Mouse (Mus musculus): ENCODE results near the gene Cntn1. TPM values are rescaled to one million over a fixed set of nuclear protein-coding genes. Genes with fewer than 3 reads are reported as not detected.

Gene Cntn1
- polyA plus RNA-seq, 1 experiment, result not detected

DNA sequence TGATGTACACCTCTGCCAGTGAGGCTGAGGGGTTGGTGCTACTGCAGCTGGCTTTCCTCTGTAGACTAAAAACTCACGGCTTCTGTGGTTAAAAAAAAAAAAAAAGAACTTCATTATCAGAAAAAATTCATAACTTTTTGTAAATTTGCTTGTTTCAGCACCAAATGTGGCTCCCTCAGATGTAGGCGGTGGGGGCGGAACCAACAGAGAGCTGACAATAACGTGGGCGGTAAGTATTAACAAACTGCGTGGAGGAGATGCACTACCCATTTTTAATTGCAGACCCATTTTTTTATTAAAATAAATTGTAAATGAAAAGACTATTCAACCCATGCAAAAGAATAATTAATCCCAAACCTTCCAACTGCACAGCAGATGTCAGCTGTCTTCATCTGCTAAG, 251.8 kb downstream of the Cntn1 start:
- H3K79me2 ChIP-seq (ENCODE audit: control insufficient read depth, insufficient read depth), result no peaks in the 10 kb centered on the region
- TF ChIP-seq MYOG (IDR thresholded peaks at IDR 0.05; ENCODE audit: control insufficient read depth, extremely low read depth, insufficient read length) (no peak), CEBPB (IDR thresholded peaks at IDR 0.05; ENCODE audit: low read depth) (no peak), MYOD1 (IDR thresholded peaks at IDR 0.05; ENCODE audit: control insufficient read depth, insufficient read length, low read depth) (no peak), CTCF (IDR thresholded peaks at IDR 0.05; ENCODE audit: control insufficient read depth, insufficient read depth, insufficient read length) (no peak), USF1 (IDR thresholded peaks at IDR 0.05; ENCODE audit: low read depth) (no peak), MAX (IDR thresholded peaks at IDR 0.05) (no peak), FOSL1 (IDR thresholded peaks at IDR 0.05; ENCODE audit: insufficient read depth, low read length, poor library complexity, severe bottlenecking) (no peak)
- no peaks in the 10 kb centered on the region for H3K27me3 ChIP-seq (ENCODE audit: control insufficient read depth, insufficient read depth, insufficient read length)
- no peak overlapping the region for H3ac ChIP-seq (ENCODE audit: control insufficient read depth, insufficient read length, low read depth)
- H3K36me3 ChIP-seq (ENCODE audit: control insufficient read depth, insufficient read depth), result no peaks in the 10 kb centered on the region
- H3K4me3 ChIP-seq (ENCODE audit: insufficient read depth, poor library complexity, severe bottlenecking), result no peak overlapping the region
- no peaks in the 10 kb centered on the region for H3K79me3 ChIP-seq (ENCODE audit: low read depth)

- no peak overlapping the region for H3ac ChIP-seq (ENCODE audit: control insufficient read depth, insufficient read length, low read depth)
- H3K79me2 ChIP-seq (ENCODE audit: control insufficient read depth, insufficient read depth), result no peaks in the 10 kb centered on the region
- no peak overlapping the region for H3K4me3 ChIP-seq (ENCODE audit: insufficient read depth, poor library complexity, severe bottlenecking)
- no peaks in the 10 kb centered on the region for H3K36me3 ChIP-seq (ENCODE audit: control insufficient read depth, insufficient read depth)
- TF ChIP-seq MYOG (IDR thresholded peaks at IDR 0.05; ENCODE audit: control insufficient read depth, extremely low read depth, insufficient read length) (no peak), CTCF (IDR thresholded peaks at IDR 0.05; ENCODE audit: control insufficient read depth, insufficient read depth, insufficient read length) (no peak), MAX (IDR thresholded peaks at IDR 0.05) (no peak), USF1 (IDR thresholded peaks at IDR 0.05; ENCODE audit: low read depth) (no peak), MYOD1 (IDR thresholded peaks at IDR 0.05; ENCODE audit: control insufficient read depth, insufficient read length, low read depth) (no peak), CEBPB (IDR thresholded peaks at IDR 0.05; ENCODE audit: low read depth) (no peak), FOSL1 (IDR thresholded peaks at IDR 0.05; ENCODE audit: insufficient read depth, low read length, poor library complexity, severe bottlenecking) (no peak)
- no peaks in the 10 kb centered on the region for H3K27me3 ChIP-seq (ENCODE audit: control insufficient read depth, insufficient read depth, insufficient read length)
- no peaks in the 10 kb centered on the region for H3K79me3 ChIP-seq (ENCODE audit: low read depth)
Measured at GRCm38 (mm10) chr15:92304221-92304620, 253.3 kb downstream of the Cntn1 start.

- TF ChIP-seq MYOD1 (IDR thresholded peaks at IDR 0.05; ENCODE audit: control insufficient read depth, insufficient read length, low read depth), result no peak
- Histone ChIP-seq H3K27me3 (ENCODE audit: control insufficient read depth, insufficient read depth, insufficient read length) (no peaks in the 10 kb centered on the region), H3K4me3 (ENCODE audit: insufficient read depth, poor library complexity, severe bottlenecking) (no peak overlapping the region), H3K79me2 (ENCODE audit: control insufficient read depth, insufficient read depth) (no peaks in the 10 kb centered on the region), H3K36me3 (ENCODE audit: control insufficient read depth, insufficient read depth) (no peaks in the 10 kb centered on the region), H3ac (ENCODE audit: control insufficient read depth, insufficient read length, low read depth) (no peak overlapping the region), H3K79me3 (ENCODE audit: low read depth) (no peaks in the 10 kb centered on the region)
Measured at GRCm38 (mm10) chr15:92321959-92322358, 271.0 kb downstream of the Cntn1 start.

- no peaks in the 10 kb centered on the region for H3K36me3 ChIP-seq (ENCODE audit: control insufficient read depth, insufficient read depth)
- H3ac ChIP-seq (ENCODE audit: control insufficient read depth, insufficient read length, low read depth), result no peak overlapping the region
- TF ChIP-seq MYOG (IDR thresholded peaks at IDR 0.05; ENCODE audit: control insufficient read depth, extremely low read depth, insufficient read length), result no peak
- TF ChIP-seq MYOD1 (IDR thresholded peaks at IDR 0.05; ENCODE audit: control insufficient read depth, insufficient read length, low read depth), result no peak
- no peak for TF ChIP-seq MAX (IDR thresholded peaks at IDR 0.05)
- TF ChIP-seq USF1 (IDR thresholded peaks at IDR 0.05; ENCODE audit: low read depth), result no peak
- TF ChIP-seq FOSL1 (IDR thresholded peaks at IDR 0.05; ENCODE audit: insufficient read depth, low read length, poor library complexity, severe bottlenecking), result no peak
- TF ChIP-seq CEBPB (IDR thresholded peaks at IDR 0.05; ENCODE audit: low read depth), result no peak
- no peak for TF ChIP-seq CTCF (IDR thresholded peaks at IDR 0.05; ENCODE audit: control insufficient read depth, insufficient read depth, insufficient read length)
Measured at GRCm38 (mm10) chr15:92327111-92327510, 276.1 kb downstream of the Cntn1 start.

GRCm38 (mm10) chr15:92340253-92340652, 289.3 kb downstream of the Cntn1 start:
- Histone ChIP-seq H3K27me3 (ENCODE audit: control insufficient read depth, insufficient read depth, insufficient read length) (no peaks in the 10 kb centered on the region), H3K79me3 (ENCODE audit: low read depth) (no peaks in the 10 kb centered on the region), H3K4me3 (ENCODE audit: insufficient read depth, poor library complexity, severe bottlenecking) (no peak overlapping the region), H3K36me3 (ENCODE audit: control insufficient read depth, insufficient read depth) (no peaks in the 10 kb centered on the region), H3ac (ENCODE audit: control insufficient read depth, insufficient read length, low read depth) (no peak overlapping the region), H3K79me2 (ENCODE audit: control insufficient read depth, insufficient read depth) (no peaks in the 10 kb centered on the region)
- TF ChIP-seq FOSL1 (IDR thresholded peaks at IDR 0.05; ENCODE audit: insufficient read depth, low read length, poor library complexity, severe bottlenecking) (no peak), MYOD1 (IDR thresholded peaks at IDR 0.05; ENCODE audit: control insufficient read depth, insufficient read length, low read depth) (no peak), USF1 (IDR thresholded peaks at IDR 0.05; ENCODE audit: low read depth) (no peak), CTCF (IDR thresholded peaks at IDR 0.05; ENCODE audit: control insufficient read depth, insufficient read depth, insufficient read length) (no peak), MAX (IDR thresholded peaks at IDR 0.05) (no peak), MYOG (IDR thresholded peaks at IDR 0.05; ENCODE audit: control insufficient read depth, extremely low read depth, insufficient read length) (no peak), CEBPB (IDR thresholded peaks at IDR 0.05; ENCODE audit: low read depth) (no peak)

More at GRCm38 (mm10) chr15:92327111-92327510, 276.1 kb downstream of the Cntn1 start:
- Histone ChIP-seq H3K79me2 (ENCODE audit: control insufficient read depth, insufficient read depth) (no peaks in the 10 kb centered on the region), H3K4me3 (ENCODE audit: insufficient read depth, poor library complexity, severe bottlenecking) (no peak overlapping the region), H3K27me3 (ENCODE audit: control insufficient read depth, insufficient read depth, insufficient read length) (no peaks in the 10 kb centered on the region), H3K79me3 (ENCODE audit: low read depth) (no peaks in the 10 kb centered on the region)

- H3K27me3 ChIP-seq (ENCODE audit: control insufficient read depth, insufficient read depth, insufficient read length), result no peaks in the 10 kb centered on the region
- no peak overlapping the region for H3ac ChIP-seq (ENCODE audit: control insufficient read depth, insufficient read length, low read depth)
- H3K4me3 ChIP-seq (ENCODE audit: insufficient read depth, poor library complexity, severe bottlenecking), result no peak overlapping the region
- TF ChIP-seq FOSL1 (IDR thresholded peaks at IDR 0.05; ENCODE audit: insufficient read depth, low read length, poor library complexity, severe bottlenecking) (no peak), MAX (IDR thresholded peaks at IDR 0.05) (no peak), MYOD1 (IDR thresholded peaks at IDR 0.05; ENCODE audit: control insufficient read depth, insufficient read length, low read depth) (no peak), MYOG (IDR thresholded peaks at IDR 0.05; ENCODE audit: control insufficient read depth, extremely low read depth, insufficient read length) (no peak), CEBPB (IDR thresholded peaks at IDR 0.05; ENCODE audit: low read depth) (no peak), USF1 (IDR thresholded peaks at IDR 0.05; ENCODE audit: low read depth) (no peak), CTCF (IDR thresholded peaks at IDR 0.05; ENCODE audit: control insufficient read depth, insufficient read depth, insufficient read length) (no peak)
- no peaks in the 10 kb centered on the region for H3K79me2 ChIP-seq (ENCODE audit: control insufficient read depth, insufficient read depth)
- H3K79me3 ChIP-seq (ENCODE audit: low read depth), result no peaks in the 10 kb centered on the region
- H3K36me3 ChIP-seq (ENCODE audit: control insufficient read depth, insufficient read depth), result no peaks in the 10 kb centered on the region
Measured at GRCm38 (mm10) chr15:92341424-92341823, 290.5 kb downstream of the Cntn1 start.
